Mouse (Mus musculus): Measurements from ENCODE around the gene Pigq.

GRCm38 (mm10) chr17:25956631-25957030 lies 11.9 kb upstream of the Pigq start:
- TF ChIP-seq CTCF (IDR thresholded peaks at IDR 0.05; ENCODE audit: borderline replicate concordance, extremely low read depth, insufficient read depth, insufficient read length) (no peak), POLR2A (IDR thresholded peaks at IDR 0.05; ENCODE audit: borderline replicate concordance, extremely low read depth, insufficient read depth, insufficient read length, poor library complexity, severe bottlenecking) (no peak)
